Mouse (Mus musculus) midbrain, embryonic 12.5 days (tissue): ENCODE measurements around the gene Spry2. TPM values are rescaled to one million over a fixed set of nuclear protein-coding genes. Genes with fewer than 3 reads are reported as not detected.

Experiments used
- ATAC-seq: fragments of 200-750 bp; cut with Nextera tagmentation; 2 replicates; pipeline ENCODE4 v1.8.0; 2017; ENCODE audit warnings: low read depth, moderate TSS enrichment, moderate library complexity; ENCODE audit not compliant: low FRiP score
- H3K27ac ChIP-seq: fragments of 300-500 bp; sonication (generic); replicated peaks from 2 replicates; pipeline ENCODE4 v1.5.1; 2016; ENCODE audit warnings: mild to moderate bottlenecking
- H3K27me3 ChIP-seq: fragments of 300-500 bp; sonication (generic); 2 replicates; pipeline ENCODE4 v1.6.1; 2016; ENCODE audit warnings: mild to moderate bottlenecking
- H3K36me3 ChIP-seq: fragments of 300-500 bp; sonication (generic); 2 replicates; pipeline ENCODE4 v1.6.1; 2016
- H3K4me1 ChIP-seq: fragments of 300-500 bp; sonication (generic); 2 replicates; pipeline ENCODE4 v1.6.1; 2016
- H3K4me2 ChIP-seq: fragments of 300-500 bp; sonication (generic); replicated peaks from 2 replicates; pipeline ENCODE4 v1.6.1; 2016; ENCODE audit warnings: mild to moderate bottlenecking, moderate library complexity
- H3K4me3 ChIP-seq: fragments of 300-500 bp; sonication (generic); 2 replicates; pipeline ENCODE4 v1.5.1; 2016; ENCODE audit warnings: mild to moderate bottlenecking
- H3K9ac ChIP-seq: fragments of 300-500 bp; sonication (generic); replicated peaks from 2 replicates; pipeline ENCODE4 v1.6.1; 2016; ENCODE audit warnings: mild to moderate bottlenecking, moderate library complexity
- H3K9me3 ChIP-seq: fragments of 300-500 bp; sonication (generic); 2 replicates; pipeline ENCODE4 v1.6.1; 2016; ENCODE audit warnings: mild to moderate bottlenecking
- WGBS: fragments of 180-500 bp; shearing (Covaris S2); methylation state at CpG from one replicate; pipeline ENCODE4 v1.1.7; 2016; 5-methylcytosine and 5-hydroxymethylcytosine counted together
- polyA plus RNA-seq: library from polyadenylated mRNA; unstranded; fragments of >200 nt; fragmentation: Nextera tagmentation; extraction: Ambion mirVana; gene quantifications from 2 replicates; pipeline ENCODE4 v1.2.1, GENCODE M21; 2016

The Spry2 gene
- polyA plus RNA-seq, 1 experiment from 2014 or later: 23.2 TPM

DNA sequence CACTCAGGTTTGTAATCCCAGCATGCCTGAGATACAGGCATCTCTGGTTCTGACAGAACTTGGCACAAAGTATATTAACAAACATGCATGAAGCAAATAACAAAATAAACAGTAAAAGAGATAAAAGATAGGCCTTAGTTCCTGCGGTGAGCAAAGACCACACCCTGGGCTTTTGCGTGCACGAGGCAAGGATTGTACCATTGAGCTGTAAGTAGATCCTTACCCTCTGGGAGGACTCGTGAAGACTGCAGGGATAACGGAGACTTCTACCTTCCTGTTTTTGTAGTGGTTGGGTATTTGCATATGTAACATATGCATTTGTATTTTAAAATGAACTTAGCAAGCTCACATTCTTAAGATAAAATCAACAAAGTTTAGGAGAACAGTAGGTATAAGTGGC, 37.7 kb downstream of the Spry2 start:
- no peaks in the 10 kb centered on the region; the same call in 1 of the 2 replicates for H3K4me1 ChIP-seq
- H3K4me2 ChIP-seq: no peak overlapping the region
- H3K4me3 ChIP-seq: no peak overlapping the region
- WGBS: 13% methylated on average over 5 of the region's 5 CpGs
- H3K9ac ChIP-seq: no peak overlapping the region
- no peaks in the 10 kb centered on the region for H3K36me3 ChIP-seq
- no peak for ATAC-seq
- no peak overlapping the region for H3K27ac ChIP-seq
- no peaks in the 10 kb centered on the region for H3K9me3 ChIP-seq
- peaks cover 16% of the 10 kb centered on the region for H3K27me3 ChIP-seq

DNA sequence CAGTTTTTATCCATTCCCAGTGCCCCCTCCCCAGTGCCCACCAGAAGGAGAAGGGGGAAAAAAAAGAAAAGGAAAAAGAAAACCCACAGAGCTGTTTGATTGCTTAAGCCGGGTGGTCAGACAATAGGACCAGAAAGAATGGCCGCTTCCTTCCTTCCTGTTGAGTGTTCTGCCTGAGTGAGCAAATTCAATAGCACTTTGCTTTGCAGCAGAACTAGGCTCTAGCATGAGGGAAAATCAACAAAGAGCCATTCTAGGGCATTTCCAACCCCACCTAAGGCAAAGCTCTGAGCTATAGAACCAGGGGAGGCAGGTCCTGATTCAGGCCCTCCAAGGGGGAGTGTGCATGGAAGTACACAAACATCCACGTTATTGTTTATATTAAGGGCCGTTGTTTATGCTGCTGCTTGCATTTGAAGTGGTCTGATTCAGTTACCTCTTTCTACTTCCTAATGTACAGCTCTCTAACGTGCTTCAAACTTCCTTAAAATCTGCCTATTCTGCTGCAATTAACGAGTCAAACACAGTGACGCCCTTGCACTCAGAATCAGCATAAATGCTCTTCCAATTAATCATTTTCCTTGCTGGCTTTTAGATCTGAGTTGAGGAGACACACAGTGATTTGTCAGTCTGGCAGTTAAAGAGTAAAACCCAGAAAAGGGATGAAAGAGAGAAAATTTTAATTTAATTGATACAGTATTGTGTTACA, 45.1 kb downstream of the Spry2 start:
- ATAC-seq: peak; percentile 91
- Histone ChIP-seq H3K27ac (peak overlapping the region; percentile 63), H3K4me3 (no peak overlapping the region), H3K4me1 (peaks cover 9% of the 10 kb centered on the region), H3K9me3 (no peaks in the 10 kb centered on the region), H3K36me3 (no peaks in the 10 kb centered on the region), H3K27me3 (peaks cover 26% of the 10 kb centered on the region), H3K9ac (no peak overlapping the region), H3K4me2 (peak overlapping the region; percentile 20; the same call in 1 of the 2 replicates)
- WGBS: 5% methylated on average over 7 of the region's 7 CpGs

Other genes starting within 250 kb of the Spry2 start
- gene Trim52, start 209.4 kb upstream of the Spry2 start, polyA plus RNA-seq: not detected in 2 replicates